Mouse (Mus musculus): Measurements from ENCODE around the gene Cpt1c. TPM values are rescaled to one million over a fixed set of nuclear protein-coding genes. Genes with fewer than 3 reads are reported as not detected.

The Cpt1c gene
- polyA plus RNA-seq, 1 experiment from 2014 or later, result 7.6 TPM

DNA sequence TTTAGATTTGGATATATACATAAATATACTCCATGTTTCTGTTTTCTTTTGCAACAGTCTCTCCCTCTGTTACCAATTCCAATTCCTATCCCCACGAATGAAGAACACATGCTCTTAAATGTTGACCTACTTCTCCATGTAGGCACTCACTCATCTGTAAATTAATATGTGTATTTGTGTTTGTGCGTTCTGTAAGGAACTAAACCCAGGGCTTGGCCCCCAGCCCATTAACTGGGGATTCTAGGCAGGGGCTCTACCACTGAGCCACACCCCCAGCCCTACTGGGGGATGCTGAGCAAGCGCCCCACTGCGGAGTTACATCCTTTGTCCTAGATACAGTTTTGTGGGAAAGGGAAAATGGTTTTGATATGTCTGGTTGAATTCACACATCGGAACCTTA, 55.5 kb downstream of the Cpt1c start:
- Histone ChIP-seq H3K36me3 (ENCODE audit: control insufficient read depth, insufficient read depth) (peaks cover 16% of the 10 kb centered on the region), H3K4me1 (ENCODE audit: control insufficient read depth, insufficient read depth, low read length) (peaks cover 10% of the 10 kb centered on the region; the same call in 1 of the 2 replicates), H3K4me2 (ENCODE audit: low read depth, low read length) (no peak overlapping the region), H3K27ac (ENCODE audit: low read length) (no peak overlapping the region), H3K4me3 (ENCODE audit: low read length) (no peak overlapping the region), H3K9ac (ENCODE audit: low read length) (no peak overlapping the region), H3K27me3 (ENCODE audit: control insufficient read depth, insufficient read depth, low read length) (no peaks in the 10 kb centered on the region), H3K9me3 (replicated peaks; ENCODE audit: control insufficient read depth, low read length) (no peaks in the 10 kb centered on the region)
- WGBS, result 90% methylated on average over 5 of the region's 5 CpGs
- ATAC-seq (replicated peaks; ENCODE audit: extremely low read depth, insufficient read depth, low FRiP score), result no peak

DNA sequence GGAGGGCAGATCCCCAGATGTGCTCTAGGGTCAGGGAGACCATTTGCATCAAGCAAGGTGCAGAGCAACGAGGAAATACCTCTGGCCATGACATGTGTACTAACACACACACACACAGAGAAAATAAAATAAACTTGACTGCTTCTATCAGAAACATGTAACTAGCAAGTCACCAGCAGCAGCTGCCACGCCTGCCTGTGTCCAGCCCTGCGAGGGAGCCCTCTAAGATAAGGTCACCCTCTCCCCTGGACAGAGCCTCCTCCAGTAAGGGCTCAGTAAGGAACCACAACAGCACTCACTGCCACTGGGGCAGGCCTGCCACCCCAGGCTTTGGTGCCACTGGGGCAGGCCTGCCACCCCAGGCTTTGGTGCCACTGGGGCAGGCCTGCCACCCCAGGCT, 56.4 kb downstream of the Cpt1c start:
- Histone ChIP-seq H3K9ac (ENCODE audit: low read length) (no peak overlapping the region), H3K27me3 (ENCODE audit: control insufficient read depth, insufficient read depth, low read length) (no peaks in the 10 kb centered on the region), H3K4me2 (ENCODE audit: low read depth, low read length) (no peak overlapping the region), H3K36me3 (ENCODE audit: control insufficient read depth, insufficient read depth) (peaks cover 10% of the 10 kb centered on the region), H3K4me1 (ENCODE audit: control insufficient read depth, insufficient read depth, low read length) (peaks cover 10% of the 10 kb centered on the region; the same call in 1 of the 2 replicates), H3K4me3 (ENCODE audit: low read length) (no peak overlapping the region), H3K9me3 (replicated peaks; ENCODE audit: control insufficient read depth, low read length) (no peaks in the 10 kb centered on the region), H3K27ac (ENCODE audit: low read length) (no peak overlapping the region)
- no peak for ATAC-seq (replicated peaks; ENCODE audit: extremely low read depth, insufficient read depth, low FRiP score)
- 53% methylated on average over 3 of the region's 3 CpGs for WGBS

DNA sequence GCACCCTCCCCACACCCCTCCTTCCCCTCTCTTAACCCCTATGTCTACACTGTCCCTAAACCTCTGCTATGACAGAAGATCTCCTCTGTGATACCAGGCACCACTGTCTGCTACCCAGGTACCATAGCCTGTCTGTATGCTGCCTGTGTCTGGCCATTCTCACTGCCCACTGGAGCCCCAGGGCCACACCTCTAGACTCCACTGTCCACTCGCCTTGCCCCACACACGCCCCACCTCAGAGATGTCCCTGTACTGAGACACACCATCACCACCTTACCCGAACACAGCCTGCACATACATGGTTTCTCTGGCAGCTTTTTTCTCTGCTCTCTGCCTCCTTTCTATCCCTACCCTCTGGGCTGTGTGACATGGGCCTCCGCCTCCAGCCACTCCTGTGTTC, 57.8 kb downstream of the Cpt1c start:
- peaks cover 7% of the 10 kb centered on the region for H3K36me3 ChIP-seq (ENCODE audit: control insufficient read depth, insufficient read depth)
- no peak overlapping the region for H3K9ac ChIP-seq (ENCODE audit: low read length)
- no peaks in the 10 kb centered on the region for H3K27me3 ChIP-seq (ENCODE audit: control insufficient read depth, insufficient read depth, low read length)
- H3K4me3 ChIP-seq (ENCODE audit: low read length), result no peak overlapping the region
- no peak for ATAC-seq (replicated peaks; ENCODE audit: extremely low read depth, insufficient read depth, low FRiP score)
- H3K9me3 ChIP-seq (replicated peaks; ENCODE audit: control insufficient read depth, low read length), result no peaks in the 10 kb centered on the region
- 83% methylated on average over 4 of the region's 4 CpGs for WGBS
- no peak overlapping the region for H3K4me2 ChIP-seq (ENCODE audit: low read depth, low read length)
- no peak overlapping the region for H3K27ac ChIP-seq (ENCODE audit: low read length)
- peaks cover 10% of the 10 kb centered on the region; the same call in 1 of the 2 replicates for H3K4me1 ChIP-seq (ENCODE audit: control insufficient read depth, insufficient read depth, low read length)

DNA sequence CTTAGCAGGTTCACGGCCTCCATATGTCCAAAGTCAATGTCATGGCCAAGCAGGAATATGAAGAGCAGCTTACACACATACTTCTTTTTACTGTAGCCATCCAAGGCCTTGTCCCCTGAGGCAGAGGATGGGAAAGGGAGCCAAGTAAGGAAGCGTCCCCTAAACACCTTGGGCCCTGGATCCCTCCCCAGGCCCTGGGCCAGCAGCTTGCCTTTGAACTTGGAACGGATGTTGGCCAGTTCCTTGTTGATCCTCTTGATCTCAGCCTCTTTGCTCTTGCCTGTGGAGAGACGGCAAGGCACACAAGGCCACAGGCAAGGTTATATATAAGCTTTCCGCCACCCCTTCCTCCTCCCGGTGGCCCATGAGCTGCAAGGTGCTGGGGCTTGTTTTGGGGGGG, 58.5 kb downstream of the Cpt1c start:
- Histone ChIP-seq H3K27ac (ENCODE audit: low read length) (no peak overlapping the region), H3K4me2 (ENCODE audit: low read depth, low read length) (no peak overlapping the region), H3K9ac (ENCODE audit: low read length) (no peak overlapping the region), H3K4me1 (ENCODE audit: control insufficient read depth, insufficient read depth, low read length) (peaks cover 10% of the 10 kb centered on the region; the same call in 1 of the 2 replicates), H3K27me3 (ENCODE audit: control insufficient read depth, insufficient read depth, low read length) (no peaks in the 10 kb centered on the region), H3K9me3 (replicated peaks; ENCODE audit: control insufficient read depth, low read length) (no peaks in the 10 kb centered on the region), H3K36me3 (ENCODE audit: control insufficient read depth, insufficient read depth) (peaks cover 8% of the 10 kb centered on the region), H3K4me3 (ENCODE audit: low read length) (no peak overlapping the region)
- ATAC-seq (replicated peaks; ENCODE audit: extremely low read depth, insufficient read depth, low FRiP score), result no peak
- 84% methylated on average over 6 of the region's 6 CpGs for WGBS

DNA sequence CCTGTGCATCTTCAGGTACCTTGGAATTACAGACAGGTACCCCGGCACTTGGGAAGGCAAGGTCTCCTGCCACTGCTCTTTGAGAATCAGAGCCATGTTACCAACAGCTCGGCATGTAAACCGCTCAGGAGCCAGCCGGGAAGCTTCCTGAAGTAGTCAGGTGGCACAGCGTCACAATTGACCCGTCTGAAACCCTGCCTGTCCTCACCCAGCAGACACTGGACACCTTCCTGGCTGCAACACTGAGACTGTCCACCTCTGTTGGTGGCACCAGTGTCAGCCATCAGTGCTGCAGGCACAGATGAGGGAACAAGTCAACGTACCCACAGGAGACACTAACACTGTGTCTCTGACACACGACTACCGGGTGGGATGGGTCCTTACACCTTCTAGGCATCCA, 59.3 kb downstream of the Cpt1c start:
- H3K9ac ChIP-seq (ENCODE audit: low read length), result no peak overlapping the region
- 88% methylated on average over 9 of the region's 9 CpGs for WGBS
- H3K4me1 ChIP-seq (ENCODE audit: control insufficient read depth, insufficient read depth, low read length), result peaks cover 10% of the 10 kb centered on the region; the same call in 1 of the 2 replicates
- H3K4me3 ChIP-seq (ENCODE audit: low read length), result no peak overlapping the region
- ATAC-seq (replicated peaks; ENCODE audit: extremely low read depth, insufficient read depth, low FRiP score), result no peak
- no peaks in the 10 kb centered on the region for H3K9me3 ChIP-seq (replicated peaks; ENCODE audit: control insufficient read depth, low read length)
- no peak overlapping the region for H3K4me2 ChIP-seq (ENCODE audit: low read depth, low read length)
- H3K36me3 ChIP-seq (ENCODE audit: control insufficient read depth, insufficient read depth), result peaks cover 10% of the 10 kb centered on the region
- H3K27me3 ChIP-seq (ENCODE audit: control insufficient read depth, insufficient read depth, low read length), result no peaks in the 10 kb centered on the region
- no peak overlapping the region for H3K27ac ChIP-seq (ENCODE audit: low read length)

DNA sequence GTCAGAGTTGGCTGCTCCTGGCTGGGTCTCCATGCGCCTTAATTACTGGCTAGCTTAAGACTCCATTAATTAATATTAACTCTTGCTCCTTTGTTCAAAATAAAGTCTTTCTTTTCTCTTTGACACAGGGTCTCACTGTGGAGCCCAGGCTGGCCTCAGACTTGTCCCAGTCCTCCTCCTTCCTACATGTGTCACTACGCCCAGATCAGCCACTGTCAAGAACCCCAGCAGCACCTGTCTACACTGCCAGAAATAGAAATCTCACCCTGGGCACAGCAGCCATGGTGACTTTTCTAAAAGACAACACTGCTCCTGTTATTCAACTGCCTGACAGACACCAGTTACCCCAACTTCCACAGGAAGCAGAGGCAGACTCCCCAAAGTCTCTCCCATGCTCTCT, 60.3 kb downstream of the Cpt1c start:
- Histone ChIP-seq H3K27me3 (ENCODE audit: control insufficient read depth, insufficient read depth, low read length) (no peaks in the 10 kb centered on the region), H3K9ac (ENCODE audit: low read length) (no peak overlapping the region), H3K4me3 (ENCODE audit: low read length) (no peak overlapping the region), H3K9me3 (replicated peaks; ENCODE audit: control insufficient read depth, low read length) (no peaks in the 10 kb centered on the region), H3K4me2 (ENCODE audit: low read depth, low read length) (no peak overlapping the region), H3K36me3 (ENCODE audit: control insufficient read depth, insufficient read depth) (peaks cover 10% of the 10 kb centered on the region), H3K27ac (ENCODE audit: low read length) (no peak overlapping the region), H3K4me1 (ENCODE audit: control insufficient read depth, insufficient read depth, low read length) (peaks cover 10% of the 10 kb centered on the region; the same call in 1 of the 2 replicates)
- no peak for ATAC-seq (replicated peaks; ENCODE audit: extremely low read depth, insufficient read depth, low FRiP score)
- WGBS, result 75% methylated on average over 2 of the region's 2 CpGs

Small RNAs within 50 kb of the gene (microRNA-seq; reads per million reads assigned to microRNA genes)
- gene Mir7054, result not detected

Other genes starting within 250 kb of the Cpt1c start
- gene Vrk3, start 226.4 kb downstream of the Cpt1c start, polyA plus RNA-seq (2015; fragmentation: Nextera tagmentation; extraction: Ambion mirVana), result 35.9 and 36.5 TPM in 2 replicates
- 0.54 and 0.80 TPM in 2 replicates for gene Zfp473, start 223.8 kb downstream of the Cpt1c start, polyA plus RNA-seq (2015; fragmentation: Nextera tagmentation; extraction: Ambion mirVana)
- gene Nup62, start 158.8 kb downstream of the Cpt1c start, polyA plus RNA-seq (2015; fragmentation: Nextera tagmentation; extraction: Ambion mirVana), result 79.2 and 81.5 TPM in 2 replicates
- gene Il4i1, start 158.5 kb downstream of the Cpt1c start, polyA plus RNA-seq (2015; fragmentation: Nextera tagmentation; extraction: Ambion mirVana), result 2.4 and 4.6 TPM in 2 replicates
- 2.3 and 2.4 TPM in 2 replicates for gene Atf5, start 158.2 kb downstream of the Cpt1c start, polyA plus RNA-seq (2015; fragmentation: Nextera tagmentation; extraction: Ambion mirVana)
- 103 and 104 TPM in 2 replicates for gene Akt1s1, start 125.9 kb downstream of the Cpt1c start, polyA plus RNA-seq (2015; fragmentation: Nextera tagmentation; extraction: Ambion mirVana)
- gene Tbc1d17, start 125.8 kb downstream of the Cpt1c start, polyA plus RNA-seq (2015; fragmentation: Nextera tagmentation; extraction: Ambion mirVana), result 60.5 and 62.3 TPM in 2 replicates
- 27.7 and 28.0 TPM in 2 replicates for gene Pnkp, start 117.7 kb downstream of the Cpt1c start, polyA plus RNA-seq (2015; fragmentation: Nextera tagmentation; extraction: Ambion mirVana)
- gene Ptov1, start 105.1 kb downstream of the Cpt1c start, polyA plus RNA-seq (2015; fragmentation: Nextera tagmentation; extraction: Ambion mirVana), result 210 and 269 TPM in 2 replicates
- 89.4 and 96.0 TPM in 2 replicates for gene Med25, start 82.1 kb downstream of the Cpt1c start, polyA plus RNA-seq (2015; fragmentation: Nextera tagmentation; extraction: Ambion mirVana)
- 15.3 and 16.0 TPM in 2 replicates for gene Fuz, start 78.8 kb downstream of the Cpt1c start, polyA plus RNA-seq (2015; fragmentation: Nextera tagmentation; extraction: Ambion mirVana)
- gene Ap2a1, start 45.4 kb downstream of the Cpt1c start, polyA plus RNA-seq (2015; fragmentation: Nextera tagmentation; extraction: Ambion mirVana), result 51.8 and 52.0 TPM in 2 replicates
- 0.12 and 0.40 TPM in 2 replicates for gene Tsks, start 31.6 kb downstream of the Cpt1c start, polyA plus RNA-seq (2015; fragmentation: Nextera tagmentation; extraction: Ambion mirVana)
- gene Prmt1, start 11.7 kb upstream of the Cpt1c start, polyA plus RNA-seq (2015; fragmentation: Nextera tagmentation; extraction: Ambion mirVana), result 355 and 387 TPM in 2 replicates
- 71.4 and 73.6 TPM in 2 replicates for gene Irf3, start 22.8 kb upstream of the Cpt1c start, polyA plus RNA-seq (2015; fragmentation: Nextera tagmentation; extraction: Ambion mirVana)
- 32.2 and 33.3 TPM in 2 replicates for gene Bcl2l12, start 23.9 kb upstream of the Cpt1c start, polyA plus RNA-seq (2015; fragmentation: Nextera tagmentation; extraction: Ambion mirVana)
- 22.7 and 26.4 TPM in 2 replicates for gene Scaf1, start 41.5 kb upstream of the Cpt1c start, polyA plus RNA-seq (2015; fragmentation: Nextera tagmentation; extraction: Ambion mirVana)
- 74.8 and 85.0 TPM in 2 replicates for gene Rras, start 43.1 kb upstream of the Cpt1c start, polyA plus RNA-seq (2015; fragmentation: Nextera tagmentation; extraction: Ambion mirVana)
- gene Prr12, start 78.0 kb upstream of the Cpt1c start, polyA plus RNA-seq (2015; fragmentation: Nextera tagmentation; extraction: Ambion mirVana), result 5.6 and 7.3 TPM in 2 replicates
- gene Nosip, start 87.6 kb upstream of the Cpt1c start, polyA plus RNA-seq (2015; fragmentation: Nextera tagmentation; extraction: Ambion mirVana), result 53.8 and 55.9 TPM in 2 replicates
- gene Prrg2, start 87.8 kb upstream of the Cpt1c start, polyA plus RNA-seq (2015; fragmentation: Nextera tagmentation; extraction: Ambion mirVana), result 12.9 and 16.6 TPM in 2 replicates
- gene Rcn3, start 117.4 kb upstream of the Cpt1c start, polyA plus RNA-seq (2015; fragmentation: Nextera tagmentation; extraction: Ambion mirVana), result 207 and 214 TPM in 2 replicates
- gene Fcgrt, start 129.0 kb upstream of the Cpt1c start, polyA plus RNA-seq (2015; fragmentation: Nextera tagmentation; extraction: Ambion mirVana), result 56.8 and 58.2 TPM in 2 replicates
- 809 and 812 TPM in 2 replicates for gene Rps11, start 149.6 kb upstream of the Cpt1c start, polyA plus RNA-seq (2015; fragmentation: Nextera tagmentation; extraction: Ambion mirVana)
- gene Rpl13a, start 153.9 kb upstream of the Cpt1c start, polyA plus RNA-seq (2015; fragmentation: Nextera tagmentation; extraction: Ambion mirVana), result 684 and 727 TPM in 2 replicates
- 0.34 TPM in 1 of 2 replicates, not detected in the other for gene Gm45713, start 161.4 kb upstream of the Cpt1c start, polyA plus RNA-seq (2015; fragmentation: Nextera tagmentation; extraction: Ambion mirVana)
- gene Flt3l, start 161.6 kb upstream of the Cpt1c start, polyA plus RNA-seq (2015; fragmentation: Nextera tagmentation; extraction: Ambion mirVana), result 2.3 and 2.8 TPM in 2 replicates
- 76.8 and 82.5 TPM in 2 replicates for gene Pih1d1, start 179.5 kb upstream of the Cpt1c start, polyA plus RNA-seq (2015; fragmentation: Nextera tagmentation; extraction: Ambion mirVana)
- gene Aldh16a1, start 179.7 kb upstream of the Cpt1c start, polyA plus RNA-seq (2015; fragmentation: Nextera tagmentation; extraction: Ambion mirVana), result 33.9 and 38.2 TPM in 2 replicates
- 3.6 and 4.7 TPM in 2 replicates for gene Slc17a7, start 189.1 kb upstream of the Cpt1c start, polyA plus RNA-seq (2015; fragmentation: Nextera tagmentation; extraction: Ambion mirVana)
- not detected in 2 replicates for gene Gfy, start 204.7 kb upstream of the Cpt1c start, polyA plus RNA-seq (2015; fragmentation: Nextera tagmentation; extraction: Ambion mirVana)
- 0.42 TPM in 1 of 2 replicates, not detected in the other for gene Pth2, start 206.1 kb upstream of the Cpt1c start, polyA plus RNA-seq (2015; fragmentation: Nextera tagmentation; extraction: Ambion mirVana)
- 0.58 and 0.75 TPM in 2 replicates for gene Ccdc155, start 230.0 kb upstream of the Cpt1c start, polyA plus RNA-seq (2015; fragmentation: Nextera tagmentation; extraction: Ambion mirVana)
- gene Dkkl1, start 237.3 kb upstream of the Cpt1c start, polyA plus RNA-seq (2015; fragmentation: Nextera tagmentation; extraction: Ambion mirVana), result 1.2 and 1.4 TPM in 2 replicates
- 88.0 and 92.4 TPM in 2 replicates for gene Tead2, start 240.9 kb upstream of the Cpt1c start, polyA plus RNA-seq (2015; fragmentation: Nextera tagmentation; extraction: Ambion mirVana)